Mouse (Mus musculus): ENCODE measurements around the gene Cdc25b.

The Cdc25b gene

DNA sequence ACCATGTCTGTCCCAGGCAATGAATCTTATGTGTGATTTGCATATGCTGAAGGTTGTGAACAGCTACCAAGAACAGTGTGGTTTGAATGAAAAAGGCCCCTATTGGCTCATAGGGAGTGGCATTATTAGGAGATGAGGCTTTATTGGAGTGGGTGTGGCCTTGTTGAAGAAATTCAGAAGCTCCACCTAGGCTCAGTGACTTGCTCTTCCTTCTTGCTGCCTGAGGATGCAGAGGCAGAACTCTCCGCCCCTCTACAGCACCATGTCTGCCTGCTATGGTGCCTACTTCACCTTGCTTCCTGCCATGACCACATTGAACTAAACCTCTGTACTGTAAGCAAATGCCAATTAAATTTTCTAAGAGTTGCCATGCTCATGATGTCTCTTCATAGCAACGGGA is 45.8 kb downstream of the Cdc25b start:
- DNase-seq = no peak

- DNase-seq = peak; percentile 88 to 92
Observed at GRCm38 (mm10) chr2:131233307-131234126, 46.8 kb downstream of the Cdc25b start, which contains the start of gene Mavs. Gene Mavs (plus strand): TSS chr2:131234063.

- DNase-seq = no peak
Observed at GRCm38 (mm10) chr2:131234127-131234650, 47.4 kb downstream of the Cdc25b start.

DNA sequence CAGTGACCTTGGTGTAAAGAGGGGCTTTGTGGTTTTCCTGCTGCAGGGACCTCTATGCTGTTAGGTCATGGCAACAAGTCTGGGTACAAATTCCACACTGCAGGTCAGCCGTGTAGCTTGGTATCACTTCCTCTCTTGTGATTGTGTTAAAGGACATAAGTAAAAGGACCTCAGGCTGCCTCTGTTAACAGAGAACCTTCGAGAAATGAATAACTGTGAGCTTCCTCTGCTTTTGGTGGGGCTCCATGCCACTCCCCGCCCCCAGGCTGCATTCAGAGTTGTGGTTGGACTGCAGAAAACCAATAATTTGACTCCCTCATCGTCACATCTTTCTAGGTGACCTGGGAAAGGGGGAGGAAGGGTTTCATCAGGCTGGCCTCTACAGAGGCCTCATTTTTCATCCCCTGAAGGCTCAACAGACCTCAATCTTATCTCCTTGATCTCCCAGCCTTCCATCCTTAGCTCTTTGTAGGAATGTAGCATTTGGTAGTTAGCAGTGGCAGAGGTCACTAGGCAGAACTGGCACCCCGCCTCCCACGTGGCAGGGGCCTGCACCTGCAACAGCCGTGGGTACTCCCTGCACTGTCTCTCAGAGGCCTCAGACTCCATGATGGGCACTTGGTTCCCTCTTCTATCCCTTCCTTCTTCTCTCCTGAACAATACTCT is 48.4 kb downstream of the Cdc25b start:
- DNase-seq = no peak

- DNase-seq = no peak
Observed at GRCm38 (mm10) chr2:131242180-131242579, 55.4 kb downstream of the Cdc25b start.

GRCm38 (mm10) chr2:131242929-131243328 is 56.2 kb downstream of the Cdc25b start:
- no peak for DNase-seq

All from cerebellum, postnatal 36 days (tissue).